Mouse (Mus musculus): ENCODE results near the gene Rere.

The Rere gene

GRCm38 (mm10) chr4:150337260-150337659 lies 55.8 kb downstream of the Rere start:
- in situ Hi-C loops (cut with MboI, MseI): no loop called here

GRCm38 (mm10) chr4:150338906-150339650 lies 57.6 kb downstream of the Rere start:
- in situ Hi-C loops (cut with MboI, MseI): no loop called here

- in situ Hi-C loops (cut with MboI, MseI): loop anchor here (5.0 to 10.0 kb wide), 2 partner anchors 131 to 544 kb away; no protein-coding TSS in a partner anchor
Observed at GRCm38 (mm10) chr4:150340796-150341525, 59.5 kb downstream of the Rere start.

GRCm38 (mm10) chr4:150344526-150344925 lies 63.1 kb downstream of the Rere start:
- in situ Hi-C loops (cut with MboI, MseI): loop anchor here (5.0 to 10.0 kb wide), 2 partner anchors 128 to 540 kb away; no protein-coding TSS in a partner anchor

- in situ Hi-C loops (cut with MboI, MseI): loop anchor here in 1 of 2 experiments (5.0 to 10.0 kb wide), 2 partner anchors 120 to 538 kb away; no protein-coding TSS in a partner anchor
Observed at GRCm38 (mm10) chr4:150346651-150347386, 65.4 kb downstream of the Rere start.

- in situ Hi-C loops (cut with MboI, MseI): loop anchor here in 1 of 2 experiments (5.0 to 10.0 kb wide), 2 partner anchors 120 to 537 kb away; no protein-coding TSS in a partner anchor
Observed at GRCm38 (mm10) chr4:150347387-150347672, 65.9 kb downstream of the Rere start.

GRCm38 (mm10) chr4:150349680-150350101 lies 68.2 kb downstream of the Rere start:
- in situ Hi-C loops (cut with MboI, MseI): loop anchor here in 1 of 2 experiments (5.0 to 10.0 kb wide), 2 partner anchors 118 to 535 kb away; no protein-coding TSS in a partner anchor

- in situ Hi-C loops (cut with MboI, MseI): no loop called here
Observed at GRCm38 (mm10) chr4:150351419-150352075, 70.1 kb downstream of the Rere start.

GRCm38 (mm10) chr4:150352736-150353135 lies 71.3 kb downstream of the Rere start:
- in situ Hi-C loops (cut with MboI, MseI): no loop called here

GRCm38 (mm10) chr4:150353376-150353900 lies 72.0 kb downstream of the Rere start:
- in situ Hi-C loops (cut with MboI, MseI): no loop called here

GRCm38 (mm10) chr4:150355801-150356200 lies 74.4 kb downstream of the Rere start:
- in situ Hi-C loops (cut with MboI, MseI): no loop called here

- in situ Hi-C loops (cut with MboI, MseI): no loop called here
Observed at GRCm38 (mm10) chr4:150361986-150362691, 80.7 kb downstream of the Rere start.

- in situ Hi-C loops (cut with MboI, MseI): no loop called here
Observed at GRCm38 (mm10) chr4:150362858-150363257, 81.4 kb downstream of the Rere start.

- in situ Hi-C loops (cut with MboI, MseI): no loop called here
Observed at GRCm38 (mm10) chr4:150364786-150365185, 83.3 kb downstream of the Rere start.

GRCm38 (mm10) chr4:150366510-150367208 lies 85.2 kb downstream of the Rere start:
- in situ Hi-C loops (cut with MboI, MseI): no loop called here

GRCm38 (mm10) chr4:150371580-150372380 lies 90.3 kb downstream of the Rere start:
- in situ Hi-C loops (cut with MboI, MseI): loop anchor here (5.0 to 10.0 kb wide), 2 partner anchors 81 to 1663 kb away; partner anchors contain the start of genes Nol9 (in 1 of the 2) and Tas1r1 (in 1 of the 2)

- in situ Hi-C loops (cut with MboI, MseI): loop anchor here (5.0 to 10.0 kb wide), 2 partner anchors 80 to 1662 kb away; partner anchors contain the start of genes Nol9 (in 1 of the 2) and Tas1r1 (in 1 of the 2)
Observed at GRCm38 (mm10) chr4:150372631-150373041, 91.2 kb downstream of the Rere start.
